Mouse (Mus musculus) megakaryocyte, embryonic 14.5 days (primary cell): Measurements from ENCODE around the gene Otog. TPM values are rescaled to one million over a fixed set of nuclear protein-coding genes. Genes with fewer than 3 reads are reported as not detected.

Source experiments
- H3K27me3 ChIP-seq: replicated peaks from 2 replicates; pipeline ENCODE3; 2012; ENCODE audit warnings: inconsistent platforms
- H3K36me3 ChIP-seq: replicated peaks from 2 replicates; pipeline ENCODE3; 2012; ENCODE audit warnings: low read length, inconsistent platforms, mixed read lengths
- H3K4me1 ChIP-seq: 2 replicates; pipeline ENCODE4 v1.6.1; 2012; ENCODE audit warnings: inconsistent platforms
- H3K4me3 ChIP-seq: replicated peaks from 2 replicates; pipeline ENCODE3; 2012; ENCODE audit warnings: moderate library complexity, mild to moderate bottlenecking, inconsistent platforms
- H3K9me3 ChIP-seq: 2 replicates; pipeline ENCODE4 v1.6.1; 2012; ENCODE audit warnings: inconsistent platforms
- FLI1 ChIP-seq: IDR thresholded peaks from 2 replicates; pipeline ENCODE4 v1.6.1; 2012; ENCODE audit warnings: low read length, inconsistent platforms, mixed read lengths
- GATA1 ChIP-seq: IDR thresholded peaks from 3 replicates; pipeline ENCODE4 v1.6.1; 2012; ENCODE audit warnings: mixed read lengths, low read length, inconsistent platforms, borderline replicate concordance
- polyA plus RNA-seq: library from polyadenylated mRNA; stranded (reverse); fragments of >175 nt; gene quantifications from 2 replicates; pipeline ENCODE4 v1.2.3, GENCODE M21; 2012; ENCODE audit warnings: low replicate concordance; ENCODE audit not compliant: insufficient read depth

The Otog gene
- not detected in 2 replicates for polyA plus RNA-seq

GRCm38 (mm10) chr7:46240696-46241095 is at the start of gene Otog:
Gene Otog, plus strand, starts transcription at chr7:46240987.
- Histone ChIP-seq H3K4me3 (no peak within 1 kb of the TSS), H3K9me3 (no peaks in the 10 kb centered on the region), H3K27me3 (peaks cover 57% of the 10 kb centered on the region), H3K4me1 (peaks cover 10% of the 10 kb centered on the region), H3K36me3 (no peaks in the 10 kb centered on the region)
- TF ChIP-seq FLI1 (no peak), GATA1 (no peak)

- Histone ChIP-seq H3K4me1 (no peaks in the 10 kb centered on the region), H3K27me3 (peaks cover 64% of the 10 kb centered on the region), H3K9me3 (no peaks in the 10 kb centered on the region), H3K4me3 (no peak overlapping the region), H3K36me3 (no peaks in the 10 kb centered on the region)
- TF ChIP-seq FLI1, result no peak
- no peak for TF ChIP-seq GATA1
These were observed 45.4 kb upstream of the Otog start for GRCm38 (mm10) chr7:46195356-46195755.

GRCm38 (mm10) chr7:46200021-46200420 is 40.8 kb upstream of the Otog start:
- TF ChIP-seq GATA1, result no peak
- no peak for TF ChIP-seq FLI1
- Histone ChIP-seq H3K4me1 (0 out of 2 replicates have a peak, but pooled peaks cover 3% of the 10 kb centered on the region), H3K27me3 (peaks cover 71% of the 10 kb centered on the region), H3K4me3 (no peak overlapping the region), H3K36me3 (no peaks in the 10 kb centered on the region), H3K9me3 (no peaks in the 10 kb centered on the region)

DNA sequence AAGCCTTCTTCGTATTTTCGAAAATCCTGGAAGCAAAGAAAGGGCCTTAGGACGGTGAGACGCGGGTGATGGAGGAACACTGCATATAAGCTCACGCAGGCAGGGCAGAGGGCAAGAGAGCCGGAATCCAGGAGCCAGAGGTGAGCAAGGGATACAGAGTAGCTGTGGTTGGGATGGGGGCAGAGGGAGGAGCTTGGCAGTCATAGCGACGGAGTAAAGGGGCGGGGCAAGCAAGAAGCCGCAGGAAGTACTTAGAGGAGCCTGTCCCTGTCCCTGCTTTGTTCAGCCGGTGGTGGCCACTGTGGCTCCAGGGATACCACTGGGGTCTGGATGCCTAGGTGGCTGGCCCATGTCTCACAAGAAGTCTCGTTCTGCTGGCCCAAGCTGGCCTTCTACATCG is 39.1 kb upstream of the Otog start:
- Histone ChIP-seq H3K9me3 (no peaks in the 10 kb centered on the region), H3K4me3 (no peak overlapping the region)

DNA sequence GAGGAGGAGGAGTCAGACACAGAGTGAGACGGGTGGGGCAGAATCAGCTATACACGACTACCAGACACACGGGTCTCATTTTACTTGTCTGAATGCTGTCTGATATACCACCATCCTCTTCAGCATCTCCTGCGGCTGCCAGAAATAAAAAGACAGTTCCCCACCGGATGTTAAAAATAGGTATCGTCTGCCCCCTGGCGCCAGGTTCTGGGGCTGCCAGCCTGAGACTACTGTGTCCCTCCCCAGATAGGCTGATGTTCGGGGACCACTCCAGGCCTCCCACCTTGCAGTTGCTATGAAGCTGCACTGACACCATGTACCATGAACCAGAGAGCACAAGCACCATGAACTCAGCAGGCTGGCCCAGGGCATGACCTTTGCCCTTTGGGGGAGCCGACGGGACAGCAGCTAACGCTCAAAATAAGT is 36.7 kb upstream of the Otog start:
- no peak overlapping the region for H3K4me3 ChIP-seq
- H3K4me1 ChIP-seq, result 0 out of 2 replicates have a peak, but pooled peaks cover 3% of the 10 kb centered on the region
- no peaks in the 10 kb centered on the region for H3K36me3 ChIP-seq
- no peaks in the 10 kb centered on the region for H3K9me3 ChIP-seq
- peaks cover 72% of the 10 kb centered on the region for H3K27me3 ChIP-seq
- TF ChIP-seq FLI1 (no peak), GATA1 (no peak)

More for the DNA sequence above, 39.1 kb upstream of the Otog start:
- 0 out of 2 replicates have a peak, but pooled peaks cover 3% of the 10 kb centered on the region for H3K4me1 ChIP-seq
- no peaks in the 10 kb centered on the region for H3K36me3 ChIP-seq
- peaks cover 74% of the 10 kb centered on the region for H3K27me3 ChIP-seq
- no peak for TF ChIP-seq GATA1
- no peak for TF ChIP-seq FLI1

- Histone ChIP-seq H3K4me1 (0 out of 2 replicates have a peak, but pooled peaks cover 3% of the 10 kb centered on the region), H3K27me3 (peaks cover 70% of the 10 kb centered on the region), H3K4me3 (no peak overlapping the region), H3K9me3 (no peaks in the 10 kb centered on the region), H3K36me3 (no peaks in the 10 kb centered on the region)
- TF ChIP-seq FLI1 (no peak), GATA1 (no peak)
These were observed 36.0 kb upstream of the Otog start for GRCm38 (mm10) chr7:46204775-46205174.

DNA sequence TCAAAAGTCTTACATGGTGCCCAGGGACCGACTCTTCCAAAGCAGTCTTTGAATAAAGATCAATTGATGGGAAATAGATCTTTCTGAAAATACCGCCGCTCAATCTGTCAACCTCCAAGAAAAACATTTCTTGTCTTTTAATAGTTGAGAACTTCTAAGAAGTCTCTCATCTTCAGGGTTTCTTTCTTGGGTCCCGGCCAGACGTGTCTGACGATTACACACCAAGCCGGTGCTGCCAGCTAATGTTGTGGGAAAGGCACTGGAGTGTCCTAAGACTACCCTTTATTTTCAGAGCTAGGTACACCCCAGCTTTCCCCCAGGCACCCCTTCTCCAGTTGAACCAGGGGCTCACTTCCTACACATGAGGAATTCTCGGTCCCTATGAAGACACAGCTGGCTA is 32.7 kb upstream of the Otog start:
- TF ChIP-seq GATA1 (no peak), FLI1 (no peak)
- Histone ChIP-seq H3K9me3 (no peaks in the 10 kb centered on the region), H3K27me3 (peaks cover 61% of the 10 kb centered on the region), H3K4me1 (no peaks in the 10 kb centered on the region), H3K4me3 (no peak overlapping the region), H3K36me3 (no peaks in the 10 kb centered on the region)

DNA sequence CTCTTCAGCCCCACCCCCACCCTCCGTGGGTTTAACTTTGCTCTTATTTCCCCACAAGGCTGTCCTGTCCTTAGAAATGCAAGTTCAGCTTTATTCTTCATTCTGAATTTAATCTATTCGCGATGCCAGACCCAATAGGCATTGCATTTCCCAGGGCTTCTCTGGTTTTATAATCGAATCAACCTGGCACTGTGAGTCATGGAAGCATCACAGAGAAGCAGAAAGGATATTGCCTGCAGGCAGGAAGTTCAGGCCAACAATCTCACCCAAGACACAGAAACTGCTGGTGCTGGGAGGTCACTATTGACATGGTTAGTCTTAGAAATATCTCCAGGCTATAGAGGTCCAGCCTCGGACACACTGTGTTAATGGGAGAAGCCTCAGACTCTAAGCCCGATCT is 30.5 kb upstream of the Otog start:
- Histone ChIP-seq H3K4me1 (no peaks in the 10 kb centered on the region), H3K36me3 (no peaks in the 10 kb centered on the region), H3K27me3 (peaks cover 59% of the 10 kb centered on the region), H3K9me3 (no peaks in the 10 kb centered on the region), H3K4me3 (no peak overlapping the region)
- TF ChIP-seq GATA1 (no peak), FLI1 (no peak)

DNA sequence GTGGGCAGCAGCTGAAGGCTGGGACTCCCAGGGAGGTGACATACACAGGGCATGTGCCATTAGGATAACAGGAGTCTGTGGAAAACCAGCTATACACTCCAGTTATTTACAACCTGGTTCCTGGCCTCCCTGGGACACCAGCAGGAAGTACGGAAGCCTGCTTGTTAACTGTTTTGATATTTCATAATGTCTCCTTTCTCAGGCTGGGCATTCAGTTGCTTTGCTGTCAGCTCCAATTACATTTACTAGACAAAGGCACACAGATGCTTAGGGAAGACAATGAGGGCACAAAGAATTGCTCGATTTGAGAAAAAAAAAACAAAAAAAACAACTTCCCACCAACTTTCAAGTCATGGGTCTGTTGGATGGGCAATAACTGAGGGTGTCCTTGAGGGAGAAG is 24.3 kb upstream of the Otog start:
- Histone ChIP-seq H3K9me3 (no peaks in the 10 kb centered on the region), H3K36me3 (no peaks in the 10 kb centered on the region), H3K4me1 (peaks cover 19% of the 10 kb centered on the region), H3K4me3 (no peak overlapping the region), H3K27me3 (peaks cover 70% of the 10 kb centered on the region)
- no peak for TF ChIP-seq GATA1
- TF ChIP-seq FLI1, result no peak

DNA sequence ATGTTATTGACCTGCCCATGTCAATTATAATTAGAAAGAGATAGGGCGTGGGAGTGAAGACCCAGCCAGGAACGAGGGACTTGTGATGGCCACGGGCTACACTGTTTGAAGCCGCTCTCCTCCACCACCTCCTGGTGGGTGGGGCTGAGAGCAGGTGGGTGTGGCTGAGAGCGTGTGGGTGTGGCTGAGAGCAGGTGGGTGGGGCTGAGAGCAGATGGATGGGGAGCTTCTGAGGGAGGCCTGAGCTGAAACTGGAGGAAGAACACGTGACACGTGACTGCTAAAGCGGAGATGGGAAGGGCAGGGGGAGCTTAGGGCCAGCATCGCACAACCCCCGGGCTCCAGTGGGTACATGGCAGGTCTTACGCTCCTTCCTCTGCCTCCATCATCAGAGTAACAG is 22.4 kb upstream of the Otog start:
- peaks cover 19% of the 10 kb centered on the region for H3K4me1 ChIP-seq
- H3K27me3 ChIP-seq, result peaks cover 68% of the 10 kb centered on the region
- peak overlapping the region; percentile 79 for H3K4me3 ChIP-seq
- no peaks in the 10 kb centered on the region for H3K36me3 ChIP-seq
- TF ChIP-seq FLI1 (no peak), GATA1 (no peak)
- no peaks in the 10 kb centered on the region for H3K9me3 ChIP-seq
